Mouse (Mus musculus): ENCODE data around the gene Sgpp2.

GRCm38 (mm10) chr1:78330620-78331158, 20.5 kb downstream of the Sgpp2 start:
- TF ChIP-seq CTCF (IDR thresholded peaks at IDR 0.05; ENCODE audit: control insufficient read depth, insufficient read depth, insufficient read length) (no peak), USF1 (IDR thresholded peaks at IDR 0.05; ENCODE audit: low read depth) (no peak), FOSL1 (IDR thresholded peaks at IDR 0.05; ENCODE audit: insufficient read depth, low read length, poor library complexity, severe bottlenecking) (no peak), MAX (IDR thresholded peaks at IDR 0.05) (no peak), MYOG (IDR thresholded peaks at IDR 0.05; ENCODE audit: control insufficient read depth, extremely low read depth, insufficient read length) (no peak), CEBPB (IDR thresholded peaks at IDR 0.05; ENCODE audit: low read depth) (no peak)

Measured in C2C12 (cell line).